Mouse (Mus musculus) limb, embryonic 11.5 days (tissue): ENCODE data around the gene Cyp2c23. TPM values are rescaled to one million over a fixed set of nuclear protein-coding genes. Genes with fewer than 3 reads are reported as not detected.
A peak's percentile ranks its signal among the peaks of the same experiment; 100 is the strongest.

Experiments used
- ATAC-seq: fragments of 200-750 bp; cut with Nextera tagmentation; 2 replicates; pipeline ENCODE4 v1.8.0; 2017; ENCODE audit warnings: low read depth; ENCODE audit not compliant: insufficient number of reproducible peaks, low FRiP score, low TSS enrichment
- DNase-seq: peaks from one replicate; pipeline ENCODE4 v3.0.0-alpha.2; 2015; ENCODE audit warnings: low spot score
- H3K27ac ChIP-seq: fragments of 300-500 bp; sonication (generic); replicated peaks from 2 replicates; pipeline ENCODE4 v1.5.1; 2014; ENCODE audit warnings: low read depth, mild to moderate bottlenecking, low read length
- H3K27me3 ChIP-seq: fragments of 300-500 bp; sonication (generic); 2 replicates; pipeline ENCODE4 v1.6.1; 2014; ENCODE audit warnings: mild to moderate bottlenecking, low read length, mixed read lengths; ENCODE audit not compliant: control insufficient read depth, insufficient read depth
- H3K36me3 ChIP-seq: fragments of 300-500 bp; sonication (generic); 2 replicates; pipeline ENCODE4 v1.6.1; 2014; ENCODE audit warnings: mild to moderate bottlenecking, low read length, moderate library complexity, mixed read lengths; ENCODE audit not compliant: control insufficient read depth, insufficient read depth
- H3K4me1 ChIP-seq: fragments of 300-500 bp; sonication (generic); 2 replicates; pipeline ENCODE4 v1.6.1; 2014; ENCODE audit warnings: low read length, mixed read lengths; ENCODE audit not compliant: control insufficient read depth, insufficient read depth
- H3K4me2 ChIP-seq: fragments of 300-500 bp; sonication (generic); 2 replicates; pipeline ENCODE4 v1.6.1; 2014; ENCODE audit warnings: low read depth, mild to moderate bottlenecking, moderate library complexity; ENCODE audit not compliant: severe bottlenecking
- H3K4me3 ChIP-seq: fragments of 300-500 bp; sonication (generic); 2 replicates; pipeline ENCODE4 v1.5.1; 2014; ENCODE audit warnings: low read depth, low read length
- H3K9ac ChIP-seq: fragments of 300-500 bp; sonication (generic); 2 replicates; pipeline ENCODE4 v1.6.1; 2014; ENCODE audit warnings: mild to moderate bottlenecking, low read length
- H3K9me3 ChIP-seq: fragments of 300-500 bp; sonication (generic); 2 replicates; pipeline ENCODE4 v1.6.1; 2016; ENCODE audit warnings: low read length; ENCODE audit not compliant: control insufficient read depth
- WGBS: fragments of 180-500 bp; shearing (Covaris S2); extraction: QIAGEN DNeasy Blood & Tissue Kit; methylation state at CpG from one replicate; pipeline ENCODE4 v1.1.7; 2014; 5-methylcytosine and 5-hydroxymethylcytosine counted together
- polyA plus RNA-seq: library from polyadenylated mRNA; unstranded; fragments of >200 nt; fragmentation: Nextera tagmentation; extraction: Ambion mirVana; gene quantifications from 2 replicates; pipeline ENCODE4 v1.2.1, GENCODE M21; 2014

Gene Cyp2c23
- polyA plus RNA-seq, 1 experiment from 2014 or later, result 0.12 TPM

DNA sequence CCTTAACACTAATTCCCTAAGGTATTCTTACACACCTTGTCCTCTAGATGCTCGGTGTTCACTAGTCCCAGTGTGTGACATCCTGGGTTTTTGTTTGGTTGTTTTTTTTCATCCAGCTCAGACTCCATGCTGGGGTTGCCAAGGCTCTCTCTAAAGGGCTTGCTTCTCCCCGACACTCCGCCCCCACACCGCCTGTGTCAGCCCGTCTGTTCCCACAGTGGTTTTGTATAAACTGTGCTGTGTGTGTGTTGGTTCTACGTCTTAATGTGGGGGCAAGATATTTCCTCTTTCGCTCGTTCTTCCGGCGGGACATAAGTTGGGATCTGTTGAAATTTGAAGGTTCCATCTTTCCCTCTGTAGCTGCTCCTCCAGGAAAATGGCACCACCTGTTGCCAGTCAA is 30.9 kb downstream of the Cyp2c23 start:
- Histone ChIP-seq H3K4me3 (no peak overlapping the region), H3K4me1 (no peaks in the 10 kb centered on the region), H3K9me3 (no peaks in the 10 kb centered on the region), H3K27ac (no peak overlapping the region), H3K36me3 (no peaks in the 10 kb centered on the region), H3K4me2 (no peak overlapping the region), H3K27me3 (no peaks in the 10 kb centered on the region), H3K9ac (no peak overlapping the region)
- ATAC-seq, result no peak
- DNase-seq, result no peak
- 87% methylated on average over 10 of the region's 10 CpGs for WGBS

- no peak overlapping the region for H3K4me3 ChIP-seq
- no peaks in the 10 kb centered on the region for H3K9me3 ChIP-seq
- H3K36me3 ChIP-seq, result no peaks in the 10 kb centered on the region
- no peak overlapping the region for H3K27ac ChIP-seq
- no peaks in the 10 kb centered on the region for H3K27me3 ChIP-seq
- DNase-seq (no peak), ATAC-seq (no peak)
- WGBS, result 73% methylated on average over 7 of the region's 7 CpGs
- H3K9ac ChIP-seq, result no peak overlapping the region
- no peak overlapping the region for H3K4me2 ChIP-seq
- no peaks in the 10 kb centered on the region for H3K4me1 ChIP-seq
Measured at GRCm38 (mm10) chr19:43995427-43995826, 33.6 kb downstream of the Cyp2c23 start.

DNA sequence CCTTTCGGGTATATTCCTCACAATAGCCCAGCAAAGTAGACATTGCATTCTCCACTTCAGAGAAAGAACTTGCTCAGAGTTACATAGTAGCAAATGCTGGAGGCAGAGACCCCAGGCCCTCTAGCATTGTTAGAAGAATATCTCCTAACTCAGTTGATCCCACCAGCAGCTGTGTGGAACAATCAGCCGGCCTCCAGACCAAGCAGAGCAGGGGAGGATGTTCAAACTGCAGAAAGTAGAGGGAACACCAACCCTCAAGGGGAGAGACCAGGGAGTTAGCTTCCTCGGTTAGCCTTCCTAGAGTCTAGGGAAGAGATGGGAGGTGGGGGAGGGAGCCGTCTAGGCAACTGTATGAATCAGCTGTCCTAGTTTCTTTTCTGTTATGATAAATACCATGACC is 36.5 kb downstream of the Cyp2c23 start:
- Histone ChIP-seq H3K4me2 (no peak overlapping the region), H3K4me1 (no peaks in the 10 kb centered on the region), H3K27me3 (no peaks in the 10 kb centered on the region), H3K9me3 (no peaks in the 10 kb centered on the region), H3K27ac (no peak overlapping the region), H3K36me3 (no peaks in the 10 kb centered on the region), H3K9ac (no peak overlapping the region), H3K4me3 (no peak overlapping the region)
- ATAC-seq (no peak), DNase-seq (no peak)
- 80% methylated on average over 4 of the region's 4 CpGs for whole genome bisulfite sequencing

DNA sequence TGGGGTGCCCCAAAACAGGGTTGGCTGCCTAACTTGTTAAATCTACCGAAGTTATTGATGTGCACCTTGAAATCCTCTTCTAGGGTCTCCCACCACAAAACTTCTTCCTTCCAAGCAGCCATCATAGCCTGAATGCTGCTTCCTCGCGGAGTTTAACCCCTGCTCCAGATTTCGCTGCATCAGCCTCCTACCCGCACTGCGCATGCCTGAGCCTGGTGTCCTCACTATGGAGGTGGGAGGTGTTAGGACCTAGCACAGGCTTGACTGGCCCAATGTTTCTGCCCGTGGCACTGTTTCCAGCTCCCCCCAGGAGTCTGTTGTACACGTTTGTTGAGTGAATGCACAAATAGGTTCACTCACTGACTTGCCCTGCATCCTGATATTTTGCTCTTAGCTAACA is 38.6 kb downstream of the Cyp2c23 start:
- H3K4me3 ChIP-seq, result no peak overlapping the region
- H3K4me2 ChIP-seq, result no peak overlapping the region
- 83% methylated on average over 8 of the region's 8 CpGs for WGBS
- DNase-seq, result no peak
- no peaks in the 10 kb centered on the region for H3K9me3 ChIP-seq
- H3K9ac ChIP-seq, result no peak overlapping the region
- no peaks in the 10 kb centered on the region for H3K27me3 ChIP-seq
- no peaks in the 10 kb centered on the region for H3K36me3 ChIP-seq
- ATAC-seq, result no peak
- no peak overlapping the region for H3K27ac ChIP-seq
- H3K4me1 ChIP-seq, result no peaks in the 10 kb centered on the region

GRCm38 (mm10) chr19:43986069-43986794 is 42.8 kb downstream of the Cyp2c23 start, which contains the start of gene Cpn1:
TSS of gene Cpn1 (minus strand) at chr19:43986556.
- H3K4me3 ChIP-seq, result no peak within 1 kb of the TSS
- H3K4me2 ChIP-seq, result peak within 1 kb of the TSS; percentile 24; the same call in 1 of the 2 replicates
- no peak within 1 kb of the TSS for H3K27ac ChIP-seq
- H3K4me1 ChIP-seq, result no peaks in the 10 kb centered on the region
- no peak for ATAC-seq
- no peaks in the 10 kb centered on the region for H3K9me3 ChIP-seq
- no peaks in the 10 kb centered on the region for H3K27me3 ChIP-seq
- H3K9ac ChIP-seq, result no peak within 1 kb of the TSS
- peak; percentile 27 for DNase-seq
- 23% methylated on average over 30 of the region's 30 CpGs for WGBS
- no peaks in the 10 kb centered on the region for H3K36me3 ChIP-seq

DNA sequence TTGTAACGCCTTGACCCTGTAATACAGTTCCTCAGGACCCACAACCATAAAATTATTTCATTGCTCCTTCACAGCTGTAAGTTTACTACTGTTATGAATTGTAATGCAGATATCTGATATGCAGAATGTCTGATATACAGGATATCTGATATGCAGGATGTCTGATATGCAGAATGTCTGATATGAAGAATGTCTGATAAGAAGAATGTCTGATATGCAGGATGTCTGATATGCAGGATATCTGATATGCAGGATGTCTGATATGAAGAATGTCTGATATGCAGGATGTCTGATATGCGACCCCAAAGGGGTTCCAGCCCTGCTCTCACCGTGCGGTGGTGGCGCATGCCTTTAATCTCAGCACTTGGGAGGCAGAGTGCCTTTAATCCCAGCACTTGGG is 47.0 kb downstream of the Cyp2c23 start:
- H3K27ac ChIP-seq, result no peak overlapping the region
- no peak overlapping the region for H3K4me3 ChIP-seq
- H3K4me1 ChIP-seq, result no peaks in the 10 kb centered on the region
- no peak for DNase-seq
- ATAC-seq, result no peak
- no peak overlapping the region for H3K9ac ChIP-seq
- no peaks in the 10 kb centered on the region for H3K36me3 ChIP-seq
- WGBS, result 91% methylated on average over 5 of the region's 5 CpGs
- no peaks in the 10 kb centered on the region for H3K9me3 ChIP-seq
- H3K4me2 ChIP-seq, result no peak overlapping the region
- H3K27me3 ChIP-seq, result no peaks in the 10 kb centered on the region

GRCm38 (mm10) chr19:43980711-43981110 is 48.3 kb downstream of the Cyp2c23 start:
- Histone ChIP-seq H3K4me3 (no peak overlapping the region), H3K27me3 (no peaks in the 10 kb centered on the region), H3K9me3 (no peaks in the 10 kb centered on the region), H3K9ac (no peak overlapping the region), H3K27ac (no peak overlapping the region), H3K36me3 (no peaks in the 10 kb centered on the region), H3K4me2 (no peak overlapping the region), H3K4me1 (no peaks in the 10 kb centered on the region)
- 93% methylated on average over 17 of the region's 17 CpGs for WGBS
- no peak for DNase-seq
- no peak for ATAC-seq

GRCm38 (mm10) chr19:43977799-43978198 is 51.2 kb downstream of the Cyp2c23 start:
- Histone ChIP-seq H3K27ac (no peak overlapping the region), H3K9ac (no peak overlapping the region), H3K27me3 (no peaks in the 10 kb centered on the region), H3K9me3 (no peaks in the 10 kb centered on the region), H3K36me3 (no peaks in the 10 kb centered on the region), H3K4me1 (no peaks in the 10 kb centered on the region), H3K4me3 (no peak overlapping the region), H3K4me2 (no peak overlapping the region)
- no peak for ATAC-seq
- WGBS, result 83% methylated on average over 3 of the region's 3 CpGs
- DNase-seq, result no peak

DNA sequence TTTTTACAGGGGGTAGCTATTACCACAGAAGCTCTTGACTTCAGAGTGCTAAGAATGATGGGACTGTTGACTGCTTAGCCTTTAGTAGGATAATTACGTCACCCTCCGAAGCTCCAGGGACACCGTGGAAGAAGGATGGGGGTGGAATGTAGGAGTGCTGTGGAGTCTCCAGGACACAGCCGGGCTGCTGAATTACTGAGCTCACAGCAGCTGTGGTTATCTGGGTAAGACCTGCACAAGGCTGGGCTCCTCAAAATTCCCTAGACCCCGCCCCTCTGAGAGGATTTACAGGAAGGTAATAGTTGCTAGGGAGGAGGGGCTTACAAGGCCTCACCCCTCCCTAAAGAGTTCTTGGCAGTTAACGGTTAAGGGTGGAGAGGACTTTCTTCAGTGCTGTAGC is 52.3 kb downstream of the Cyp2c23 start:
- H3K4me1 ChIP-seq, result no peaks in the 10 kb centered on the region
- no peak overlapping the region for H3K4me2 ChIP-seq
- H3K4me3 ChIP-seq, result no peak overlapping the region
- no peaks in the 10 kb centered on the region for H3K9me3 ChIP-seq
- 60% methylated on average over 6 of the region's 6 CpGs for WGBS
- H3K27me3 ChIP-seq, result no peaks in the 10 kb centered on the region
- no peak overlapping the region for H3K9ac ChIP-seq
- no peak for DNase-seq
- no peak overlapping the region for H3K27ac ChIP-seq
- ATAC-seq, result no peak
- H3K36me3 ChIP-seq, result no peaks in the 10 kb centered on the region
